Mouse (Mus musculus) spleen, postnatal 36 days (tissue): ENCODE measurements around the gene Clock.

Source experiments
- DNase-seq, 2 experiments: peaks; one replicate each; pipeline ENCODE4 v3.0.0; 2022; ENCODE audit warnings: low spot score in 2 of 2, mixed read lengths in 1 of 2

The Clock gene

DNA sequence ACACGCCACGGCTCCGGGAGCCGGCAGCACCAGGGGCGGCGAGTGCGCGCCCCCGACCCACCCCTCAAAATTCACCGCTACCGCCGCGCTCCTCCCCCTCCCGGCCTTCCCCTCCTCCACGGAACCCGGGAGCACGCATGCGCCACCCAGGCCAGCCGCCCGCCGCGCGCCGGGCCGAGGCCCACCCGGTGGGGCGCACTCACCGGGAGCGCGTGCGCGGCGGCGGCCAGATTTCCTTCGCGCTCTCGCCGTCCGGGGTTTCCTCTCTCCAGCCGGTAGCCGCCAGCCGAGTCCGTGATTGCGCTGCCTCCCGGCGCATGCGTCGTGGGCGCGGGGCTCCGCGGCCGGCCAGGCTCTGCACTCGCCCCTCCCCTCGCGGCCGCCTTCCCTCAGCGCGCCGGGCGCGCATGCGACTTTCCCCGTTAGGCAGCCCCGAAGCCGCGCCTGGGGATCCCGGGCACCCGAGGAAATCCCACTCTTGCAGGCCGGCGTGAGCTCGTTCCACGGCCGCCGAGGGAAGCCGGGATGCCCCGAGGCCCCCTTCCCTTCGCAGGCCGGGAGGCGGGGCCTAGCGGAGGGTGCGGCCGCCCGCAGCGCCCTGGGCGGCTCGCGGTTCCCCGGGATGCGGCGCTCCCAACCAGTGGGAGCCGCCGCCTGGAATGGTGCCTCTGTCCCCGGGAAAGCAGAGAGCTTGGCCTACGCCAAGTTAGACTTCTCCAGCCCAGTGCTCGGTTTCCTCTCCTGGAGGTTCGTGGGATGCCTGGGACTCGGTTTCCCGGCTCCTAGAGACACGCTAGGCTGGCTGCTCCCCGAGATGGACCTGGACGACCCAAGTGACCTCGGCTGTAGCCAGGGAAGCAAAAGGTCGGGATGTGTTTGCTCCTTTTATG is at the start of gene Clock:
Gene Clock (minus strand): TSS at position 341 of the 890 bp plus-strand sequence.
- peak; percentile 83 for DNase-seq

DNA sequence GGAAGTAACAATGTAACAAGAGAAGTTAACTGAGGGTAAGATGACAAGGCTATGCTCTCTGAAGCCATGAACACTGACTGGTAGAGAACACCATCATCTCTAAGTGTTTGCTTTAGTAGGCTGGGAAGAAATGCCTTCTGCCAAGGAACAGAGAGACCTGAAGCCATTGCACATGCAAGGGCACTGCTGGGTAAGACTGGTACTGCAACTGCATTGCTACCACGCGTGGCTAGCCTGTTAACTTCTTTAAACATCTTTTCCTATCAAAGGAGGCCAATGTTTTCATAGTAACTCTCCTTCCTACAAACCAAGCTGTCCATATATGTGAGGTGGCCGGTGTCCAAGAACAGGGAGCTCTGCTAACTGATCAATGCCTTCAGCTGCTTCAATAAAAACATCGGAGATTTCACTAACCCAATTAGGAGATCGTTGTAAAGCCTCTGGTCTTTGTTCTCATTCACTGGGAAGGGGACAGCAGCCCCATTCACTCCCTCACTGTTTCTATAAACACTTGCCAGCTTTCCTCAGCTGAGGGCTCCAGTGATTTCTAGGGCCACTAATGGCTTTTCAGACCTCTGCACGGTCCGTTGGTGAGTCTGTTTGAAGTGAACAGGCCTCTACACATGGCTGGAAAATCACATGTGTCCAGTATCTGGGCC is 47.5 kb upstream of the Clock start:
- no peak for DNase-seq

DNA sequence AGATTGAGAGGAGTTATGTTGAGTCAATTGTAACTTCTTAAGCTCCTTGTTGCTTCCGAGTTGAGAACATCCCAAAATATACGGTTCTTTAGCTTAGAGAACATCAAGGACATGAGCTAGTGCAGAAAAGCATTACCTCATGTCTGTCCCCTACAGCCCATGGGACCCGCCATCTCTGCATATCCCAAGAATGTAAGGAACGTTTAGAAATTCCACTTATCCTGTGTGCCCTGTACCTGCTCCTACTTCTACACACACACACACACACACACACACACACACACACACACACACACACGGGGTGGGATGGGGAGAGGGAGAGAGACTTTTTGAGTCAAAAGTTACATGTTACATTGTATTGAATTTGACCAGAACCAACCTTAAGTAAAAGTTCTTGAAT is 46.9 kb upstream of the Clock start:
- no peak for DNase-seq

DNA sequence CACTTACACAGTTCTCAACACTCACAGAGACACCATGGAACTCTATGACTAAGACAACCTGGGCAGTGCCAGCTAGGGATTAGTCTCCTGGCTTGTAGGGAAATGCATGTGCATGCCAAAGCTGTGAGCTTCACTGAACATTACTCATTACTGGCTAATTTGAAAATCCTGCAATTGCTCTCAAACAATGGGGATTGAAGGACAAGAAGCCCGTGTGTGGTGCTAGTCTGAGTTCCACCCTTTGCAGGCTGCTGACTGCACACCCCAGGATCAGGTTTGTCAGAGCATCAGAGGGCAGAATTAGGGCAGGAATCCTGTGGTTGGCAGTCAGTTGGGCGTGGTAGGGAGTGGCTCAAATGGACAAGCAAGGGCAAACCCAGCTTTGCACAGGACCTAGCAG is 41.5 kb upstream of the Clock start:
- DNase-seq = no peak

DNA sequence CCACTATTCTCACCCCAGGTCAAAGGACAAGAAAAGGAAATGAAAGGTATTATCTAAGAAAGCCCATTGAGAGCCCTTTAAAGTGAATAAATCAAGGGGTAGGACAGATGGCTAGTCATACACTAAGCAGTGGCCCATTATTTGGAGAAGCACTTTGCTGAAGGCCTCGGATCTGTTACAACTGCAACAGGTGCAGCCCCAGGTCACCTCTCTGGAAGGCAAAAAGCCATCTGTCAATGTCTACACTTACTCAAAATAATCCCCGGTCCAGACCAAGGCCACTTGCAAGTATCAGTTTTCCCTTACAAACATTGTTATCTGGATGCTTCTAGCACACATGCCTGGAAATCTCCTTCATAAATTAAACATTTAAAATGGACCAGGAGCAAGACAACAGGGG is 36.3 kb upstream of the Clock start:
- DNase-seq = no peak

DNA sequence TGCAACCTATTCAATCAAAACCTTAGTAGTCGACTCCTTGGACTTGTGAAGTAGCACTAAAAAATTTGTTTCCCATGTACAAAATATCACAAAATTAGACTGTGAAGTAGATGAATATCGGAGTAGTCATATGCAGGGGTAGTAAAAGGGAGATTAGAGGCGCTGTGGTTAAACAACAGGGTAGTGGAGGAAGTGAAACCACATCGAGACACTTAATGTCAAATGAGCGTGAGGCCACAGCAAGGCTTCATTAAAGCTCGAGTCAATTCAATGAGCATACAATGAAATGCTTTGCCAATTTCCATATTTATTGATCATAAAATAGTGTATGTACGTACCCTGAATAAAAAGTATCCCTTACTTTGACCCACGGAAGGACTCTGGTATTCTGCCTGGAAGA is 32.5 kb upstream of the Clock start:
- peak; percentile 3 to 8 for DNase-seq

DNA sequence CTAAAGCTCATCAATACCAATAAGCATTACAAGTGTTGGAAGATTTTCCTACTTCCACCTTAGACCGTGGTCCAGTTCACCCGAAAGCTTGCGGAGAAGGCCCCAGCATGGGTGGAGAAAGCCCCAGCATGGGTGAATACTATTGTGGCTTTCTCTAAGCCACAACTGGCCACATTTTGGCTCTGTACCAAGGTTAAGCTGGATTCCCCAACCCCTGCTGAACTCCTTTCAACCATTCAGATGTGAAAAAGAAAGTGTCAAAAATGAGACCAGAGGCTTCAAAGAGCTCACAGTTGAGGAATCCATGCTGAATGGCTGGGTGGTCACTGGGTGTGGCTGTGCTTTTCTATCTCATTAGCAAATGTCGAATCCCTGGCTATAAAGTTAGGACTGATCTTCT is 29.2 kb upstream of the Clock start:
- DNase-seq = no peak

DNA sequence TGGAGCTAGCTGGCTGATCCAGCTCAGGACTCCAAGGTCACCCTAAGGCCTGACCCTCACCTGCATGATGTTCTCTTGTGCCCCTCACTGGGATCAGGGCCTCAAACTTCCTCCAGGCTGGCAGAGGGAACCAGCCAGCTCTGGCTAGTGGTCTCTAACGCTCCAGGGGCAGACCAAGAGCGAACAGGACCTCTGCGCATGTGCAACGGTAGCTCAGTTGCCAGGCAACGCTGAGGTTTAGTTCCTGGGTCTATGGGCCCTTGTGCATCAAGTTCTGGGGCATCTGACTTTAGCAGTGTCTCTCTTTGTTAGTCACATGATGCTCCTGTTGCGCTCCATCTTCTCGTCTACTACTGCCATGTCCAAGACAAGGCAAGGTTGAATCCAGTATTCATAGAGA is 26.4 kb upstream of the Clock start, which contains the start of gene Pdcl2:
Gene Pdcl2 (minus strand): TSS at position 204 of the 400 bp plus-strand sequence.
- DNase-seq = no peak

DNA sequence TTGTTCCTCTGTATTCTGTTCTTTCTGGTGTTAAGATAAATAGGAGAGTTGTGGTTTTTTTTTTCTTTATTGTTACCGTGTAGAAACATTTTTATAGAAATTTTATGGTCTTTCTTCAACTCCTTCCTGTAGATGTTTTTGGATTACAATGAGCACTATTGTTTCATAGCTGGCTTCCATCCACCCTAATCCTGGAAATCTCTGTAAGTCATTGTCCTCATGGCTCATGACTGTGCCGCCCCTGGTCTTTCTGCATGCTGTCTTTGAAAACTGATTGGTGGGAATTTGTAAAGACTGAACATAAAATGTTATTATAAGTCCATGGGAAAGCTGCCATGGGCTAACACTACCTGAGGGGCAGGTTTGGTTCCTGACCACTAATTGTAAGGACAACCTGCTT is 22.7 kb upstream of the Clock start:
- DNase-seq = no peak

DNA sequence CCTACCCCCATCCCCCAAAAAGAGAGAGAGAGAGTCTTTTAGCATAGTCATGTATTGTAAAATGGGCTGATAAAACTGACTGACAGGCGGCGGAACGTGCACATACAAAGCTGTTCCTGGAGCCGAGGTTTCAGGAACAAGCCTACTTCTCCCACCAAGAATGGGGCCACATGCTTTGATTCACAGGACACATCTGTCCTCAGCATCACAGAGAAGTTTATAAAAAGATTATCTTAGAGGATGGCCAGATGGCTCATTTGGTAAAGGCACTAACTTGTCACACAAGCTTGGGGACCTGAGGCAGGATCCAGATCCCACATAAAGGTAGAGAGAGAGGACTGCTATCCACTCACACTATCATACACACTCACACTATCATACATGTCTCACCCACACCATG is 20.5 kb upstream of the Clock start:
- no peak for DNase-seq

DNA sequence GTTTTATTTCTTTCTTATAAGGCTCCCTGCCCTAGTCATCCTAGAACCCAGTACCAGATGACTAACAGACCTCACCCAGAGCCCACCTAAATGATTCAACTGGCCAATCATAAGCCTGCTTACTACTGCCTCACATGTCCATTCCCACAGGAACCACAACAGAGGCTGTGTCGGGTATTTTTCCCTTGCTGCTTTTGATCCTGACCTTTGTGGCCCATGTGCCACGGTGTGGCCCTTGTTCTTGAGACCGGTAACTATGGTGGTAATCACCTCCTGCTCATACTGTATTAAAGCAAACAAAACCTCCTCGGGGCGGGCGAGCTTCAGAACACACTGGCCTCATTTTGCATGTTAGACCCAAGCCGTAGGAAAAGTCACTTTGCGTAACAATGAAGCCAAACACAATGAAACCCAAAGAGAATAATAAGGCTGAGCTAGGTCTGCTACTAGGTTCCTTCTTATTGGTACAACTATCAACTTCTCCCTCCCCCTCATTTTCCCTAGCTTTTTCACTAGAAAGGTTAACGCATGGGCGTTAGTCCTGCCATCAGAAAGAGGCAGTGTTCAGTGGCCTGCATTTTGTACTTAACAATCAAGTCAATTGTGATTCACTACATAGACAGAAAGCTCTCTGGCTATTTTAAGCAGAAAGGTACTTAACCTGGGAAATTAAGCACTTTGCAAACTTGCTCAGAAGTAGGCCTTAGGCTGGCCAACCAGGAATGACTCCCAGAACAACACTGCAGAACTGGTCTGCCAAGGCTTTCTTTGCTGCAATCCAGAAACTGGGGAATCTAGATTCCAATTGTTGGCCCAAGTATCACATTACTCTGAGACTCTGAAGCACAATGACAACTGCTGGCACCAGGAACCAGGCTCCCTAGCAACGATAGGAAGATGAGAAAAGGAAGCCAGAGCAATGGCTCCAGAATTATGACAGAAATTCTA is 16.9 kb upstream of the Clock start:
- no peak for DNase-seq

DNA sequence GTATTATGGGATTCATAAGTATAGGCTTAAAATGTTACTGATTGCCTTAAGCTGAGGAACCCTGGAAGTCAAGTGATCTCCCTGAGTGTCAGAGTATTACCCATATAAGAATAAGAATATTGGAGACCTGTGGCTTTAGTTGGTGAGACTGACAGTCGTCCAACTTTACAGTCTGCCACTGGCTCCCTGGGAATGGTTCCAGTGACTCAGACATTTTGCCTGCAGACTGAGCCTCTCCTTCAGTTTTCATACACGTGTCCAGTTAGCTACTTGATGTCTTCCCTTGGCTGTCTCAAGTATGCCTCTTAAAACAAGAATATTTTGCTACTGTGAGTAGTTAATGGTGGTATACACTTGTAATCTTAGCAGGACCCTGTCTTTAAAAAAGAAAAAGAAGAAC is 3.6 kb upstream of the Clock start:
- no peak for DNase-seq

DNA sequence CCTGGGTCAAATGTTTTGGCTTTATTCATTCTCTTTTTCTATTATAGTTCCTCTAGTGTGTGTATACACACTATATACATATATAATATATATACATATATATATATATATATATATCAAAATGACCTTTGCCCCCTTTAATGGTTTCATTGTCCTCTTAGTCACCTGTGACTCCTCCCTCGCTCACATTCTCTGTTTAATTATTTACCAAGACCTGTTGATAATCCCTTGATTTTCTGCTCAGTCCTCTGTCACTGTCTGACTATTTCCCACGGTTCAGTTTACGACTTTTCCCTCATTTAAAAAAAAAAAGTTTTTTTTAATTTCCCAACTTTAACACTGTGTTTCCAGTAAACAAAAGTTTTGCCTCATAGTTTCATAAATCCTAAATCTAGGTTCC is 1.7 kb upstream of the Clock start:
- DNase-seq = no peak

DNA sequence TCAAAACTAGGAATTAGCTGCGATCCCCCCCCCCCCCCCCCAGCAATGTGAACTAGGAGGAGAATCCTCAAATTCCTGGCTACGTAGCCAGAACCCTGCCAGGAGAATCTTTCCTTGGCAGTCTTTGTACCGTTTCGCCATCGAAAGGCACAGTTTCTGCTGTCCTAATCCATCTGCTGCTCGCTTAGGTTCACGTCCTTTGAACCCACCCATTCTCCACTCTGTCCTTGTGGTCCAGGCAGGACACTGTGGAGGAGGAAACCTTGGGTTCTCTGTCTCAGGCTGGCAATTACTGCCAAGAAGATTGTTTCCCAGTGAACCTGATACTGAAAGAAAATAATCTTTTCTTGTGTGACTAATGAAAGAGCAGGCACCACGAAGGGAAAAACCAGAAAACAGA is 1.0 kb upstream of the Clock start:
- no peak for DNase-seq

DNA sequence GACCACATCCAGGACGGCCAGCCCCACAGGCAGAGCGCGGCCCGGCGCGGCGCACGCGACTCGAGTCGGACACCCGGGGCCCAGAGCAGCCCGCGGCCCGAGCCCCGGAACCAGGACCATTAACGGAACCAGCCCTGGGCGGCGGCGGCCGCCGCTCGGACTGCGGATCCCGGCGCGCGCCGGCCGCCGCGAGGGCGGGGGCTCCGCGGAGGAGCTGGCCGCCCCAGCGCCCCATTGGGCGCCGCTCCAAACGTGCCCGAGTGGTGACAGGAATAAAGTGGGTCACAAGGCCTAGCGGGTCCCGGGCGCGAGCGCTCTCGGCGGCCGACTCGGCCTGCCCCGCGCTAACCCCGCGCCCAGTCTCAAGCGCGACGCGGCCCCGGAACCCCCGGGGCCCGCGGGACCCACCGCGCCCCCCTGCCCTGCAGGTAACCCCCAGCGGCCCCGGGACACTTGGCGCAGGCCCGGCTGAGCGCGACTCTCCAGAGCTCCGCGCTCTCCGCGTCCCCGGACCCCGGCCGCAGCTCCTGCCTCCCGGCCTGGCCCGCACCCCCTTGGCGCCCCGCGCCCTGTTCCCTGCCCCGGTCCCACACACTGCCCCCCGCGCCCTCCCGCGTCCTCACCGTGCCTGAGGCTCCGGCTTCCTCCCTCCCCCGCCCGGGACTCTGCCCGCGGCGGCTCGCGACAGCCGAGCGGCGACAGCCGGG is 694 bp downstream of the Clock start:
- DNase-seq = peak; percentile 55 to 60

DNA sequence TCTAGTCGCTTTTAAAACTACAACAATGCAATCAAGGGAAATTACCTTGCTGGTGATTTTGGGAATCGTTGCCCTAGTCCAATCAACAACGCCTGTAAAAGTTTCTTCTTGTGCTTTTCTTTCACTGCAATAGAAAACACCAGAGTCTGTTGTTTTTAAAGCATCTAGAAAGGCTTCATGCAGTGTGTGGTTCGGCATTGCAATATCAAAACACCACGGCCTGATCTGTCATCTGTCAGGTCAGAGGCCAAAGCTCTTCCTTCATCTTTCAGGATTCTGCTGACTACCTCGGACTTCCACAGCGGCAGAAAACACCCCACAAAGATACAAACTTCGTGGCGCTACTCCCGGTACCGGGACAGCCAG is 1.2 kb downstream of the Clock start:
- no peak for DNase-seq

DNA sequence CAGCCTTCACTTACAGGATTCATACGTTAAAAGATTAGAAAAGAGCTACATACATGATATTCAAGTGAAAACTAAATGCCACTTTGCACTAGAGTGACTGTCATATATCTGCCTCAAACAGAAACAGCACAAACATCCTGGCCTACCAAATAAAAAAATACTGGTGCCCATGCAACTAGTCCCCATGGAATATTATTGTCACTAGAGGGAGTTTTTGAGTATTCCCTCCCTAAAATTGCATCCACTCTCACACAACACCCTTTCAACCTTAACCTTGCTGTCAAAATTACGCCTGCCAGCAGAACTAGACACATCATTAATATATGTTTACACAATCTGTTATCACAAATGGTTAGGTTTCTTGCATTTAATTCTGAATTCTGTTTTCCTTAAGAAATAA is 2.6 kb downstream of the Clock start:
- no peak for DNase-seq

DNA sequence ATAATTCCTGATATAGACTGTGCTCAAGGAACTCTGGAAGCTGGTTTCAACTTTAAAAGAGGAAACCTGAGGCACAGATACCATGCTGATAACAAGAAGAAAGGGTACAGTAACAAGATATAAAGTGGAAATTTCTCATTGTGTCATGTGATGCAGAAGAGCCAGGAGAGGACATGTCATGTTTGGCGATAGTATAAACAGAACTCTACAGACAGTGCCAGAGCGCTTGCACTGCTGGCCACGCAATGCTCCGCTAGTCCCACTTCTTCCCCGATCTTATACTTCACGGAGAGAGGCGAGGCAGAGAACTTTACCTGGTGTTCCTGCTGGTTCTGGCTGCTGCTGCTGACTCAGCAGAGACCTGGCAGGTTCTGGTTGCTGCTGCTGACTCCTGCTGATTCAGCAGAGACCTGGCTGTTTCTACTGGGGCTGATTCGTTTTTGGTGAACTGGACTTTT is 15.3 kb downstream of the Clock start:
- no peak for DNase-seq

DNA sequence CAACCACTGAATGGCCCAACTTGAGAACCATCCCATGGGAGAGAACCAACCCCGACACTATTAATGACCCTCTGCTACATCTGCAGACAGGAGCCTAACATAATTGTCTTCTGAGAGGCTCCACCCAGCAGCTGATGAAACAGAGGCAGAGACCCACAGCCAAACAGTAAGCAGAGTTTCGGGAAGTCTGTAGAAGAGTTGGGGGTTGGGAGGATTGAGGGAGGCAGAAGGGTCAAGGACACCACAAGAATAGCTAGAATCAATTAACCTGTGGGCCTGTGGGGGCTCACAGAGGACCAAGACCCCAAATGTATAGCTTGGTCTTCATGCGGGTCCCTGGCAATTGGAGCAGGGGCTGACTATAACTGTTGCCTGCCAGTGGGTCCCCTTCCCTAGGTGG is 16.3 kb downstream of the Clock start:
- DNase-seq = no peak

DNA sequence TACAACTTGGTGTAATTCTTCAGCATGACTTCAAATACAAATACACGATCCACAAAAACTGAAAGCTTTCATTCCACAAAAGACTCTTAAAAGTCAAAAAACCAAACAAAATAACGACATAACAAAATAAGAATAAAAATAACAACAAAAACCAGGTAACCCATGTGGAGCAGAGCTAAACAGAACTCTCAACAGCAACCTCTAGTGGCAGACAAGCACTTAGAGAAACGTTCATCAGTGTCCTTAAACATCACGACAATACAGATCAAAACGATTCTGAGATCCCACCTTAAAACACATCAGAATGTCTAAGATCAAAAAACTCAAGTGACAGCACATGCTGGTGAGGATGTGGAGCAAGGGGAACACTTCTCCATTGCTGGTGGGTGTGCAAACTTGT is 17.5 kb downstream of the Clock start:
- DNase-seq = no peak

DNA sequence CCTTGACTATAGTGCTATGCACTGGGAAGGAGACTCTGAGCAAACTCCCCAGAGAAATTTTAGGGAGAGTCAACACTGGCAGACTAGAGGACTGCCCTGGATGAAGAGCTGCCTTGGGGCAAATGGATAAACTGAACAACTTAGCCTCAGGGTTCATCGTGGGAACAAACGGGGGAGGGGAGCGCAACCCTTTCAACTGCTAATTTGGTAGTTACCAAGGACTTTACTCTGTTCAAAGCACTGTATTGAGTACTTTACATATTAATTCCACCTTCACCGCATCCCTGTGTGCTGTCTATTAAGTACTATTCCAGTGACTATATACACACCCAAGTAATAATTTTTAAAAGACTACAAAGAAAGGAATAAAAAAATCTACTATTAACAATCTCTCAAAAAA is 18.9 kb downstream of the Clock start:
- no peak for DNase-seq
